8 mouse cellular contexts compared by ENCODE assay signal in genomic region chr12:75735246-75736200, GRCm38 (mm10). TPM values are rescaled to one million over a fixed set of nuclear protein-coding genes. Genes with fewer than 3 reads are reported as not detected.
A peak's percentile ranks its signal among the peaks of the same experiment; 100 is the strongest.
DNase-seq lines count a peak whose midpoint lies in the region; ATAC-seq and TF ChIP-seq lines count a peak whose summit lies in the region.

TSS of gene Sgpp1 (minus strand) at chr12:75735729.

- H3K4me1 ChIP-seq in bone marrow macrophage, adult 2 months (ENCODE audit: control insufficient read depth, insufficient read depth, low read length) = peaks cover 11% of the 10 kb centered on the region
- peaks cover 14% of the 10 kb centered on the region for H3K4me1 ChIP-seq in heart, embryonic 10.5 days
- H3K4me1 ChIP-seq in kidney, embryonic 14.5 days (ENCODE audit: control insufficient read depth, insufficient read depth, low read length) = no peaks in the 10 kb centered on the region; the same call in 1 of the 2 replicates
- H3K4me1 ChIP-seq in limb, embryonic 14.5 days (ENCODE audit: control insufficient read depth, insufficient read depth, low read length) = peaks cover 14% of the 10 kb centered on the region; the same call in 1 of the 2 replicates
- H3K4me1 ChIP-seq in midbrain, embryonic 16.5 days (ENCODE audit: control insufficient read depth, insufficient read depth, low read length) = peaks cover 23% of the 10 kb centered on the region

- no peaks in the 10 kb centered on the region for H3K27me3 ChIP-seq in heart, embryonic 10.5 days (ENCODE audit: insufficient read depth, poor library complexity, severe bottlenecking)
- no peaks in the 10 kb centered on the region for H3K27me3 ChIP-seq in kidney, embryonic 14.5 days (ENCODE audit: control insufficient read depth, insufficient read depth, low read length)
- H3K27me3 ChIP-seq in limb, embryonic 14.5 days (ENCODE audit: control insufficient read depth, insufficient read depth, low read length) = no peaks in the 10 kb centered on the region
- H3K27me3 ChIP-seq in midbrain, embryonic 16.5 days (ENCODE audit: control insufficient read depth, insufficient read depth, low read depth, low read length) = no peaks in the 10 kb centered on the region

- TF ChIP-seq CTCF in bone marrow macrophage, adult 2 months (IDR thresholded peaks at IDR 0.05; ENCODE audit: low read depth, low read length) = no peak

- H3K27ac ChIP-seq in bone marrow macrophage, adult 2 months (ENCODE audit: insufficient read depth, low read depth, low read length) = peak within 1 kb of the TSS; percentile 81
- peak within 1 kb of the TSS; percentile 96 for H3K27ac ChIP-seq in heart, embryonic 10.5 days
- no peak within 1 kb of the TSS; the same call in 1 of the 2 replicates for H3K27ac ChIP-seq in kidney, embryonic 14.5 days (ENCODE audit: low read depth, low read length)
- peak within 1 kb of the TSS; percentile 72 for H3K27ac ChIP-seq in limb, embryonic 14.5 days (replicated peaks; ENCODE audit: low read depth, low read length)
- peak within 1 kb of the TSS; percentile 83 for H3K27ac ChIP-seq in midbrain, embryonic 16.5 days (ENCODE audit: low read length)

- H3K4me2 ChIP-seq in kidney, embryonic 14.5 days (replicated peaks; ENCODE audit: low read depth, low read length) = peak within 1 kb of the TSS; percentile 91
- peak within 1 kb of the TSS; percentile 74 for H3K4me2 ChIP-seq in limb, embryonic 14.5 days (replicated peaks; ENCODE audit: low read depth, low read length, severe bottlenecking)
- H3K4me2 ChIP-seq in midbrain, embryonic 16.5 days (ENCODE audit: low read length) = peak within 1 kb of the TSS; percentile 76

- peak; percentile 84 for ATAC-seq in erythroblast, adult 5-6 weeks (replicated peaks; ENCODE audit: low FRiP score, poor library complexity, severe bottlenecking)
- peak; percentile 94 for ATAC-seq in kidney, embryonic 14.5 days (ENCODE audit: low FRiP score, low TSS enrichment)
- peak; percentile 91 for ATAC-seq in limb, embryonic 14.5 days (ENCODE audit: low FRiP score, low read depth)
- ATAC-seq in midbrain, embryonic 16.5 days = peak; percentile 95

- H3K4me3 ChIP-seq in bone marrow macrophage, adult 2 months (ENCODE audit: insufficient read depth, low read length) = peak within 1 kb of the TSS; percentile 90
- peak within 1 kb of the TSS; percentile 94 for H3K4me3 ChIP-seq in heart, embryonic 10.5 days
- H3K4me3 ChIP-seq in kidney, embryonic 14.5 days (ENCODE audit: low read length) = peak within 1 kb of the TSS; percentile 71
- H3K4me3 ChIP-seq in limb, embryonic 14.5 days (replicated peaks; ENCODE audit: low read length) = peak within 1 kb of the TSS; percentile 90
- H3K4me3 ChIP-seq in midbrain, embryonic 16.5 days (ENCODE audit: low read depth, low read length) = peak within 1 kb of the TSS; percentile 87

- no peaks in the 10 kb centered on the region for H3K9me3 ChIP-seq in heart, embryonic 10.5 days
- H3K9me3 ChIP-seq in kidney, embryonic 14.5 days (ENCODE audit: control insufficient read depth, low read length) = no peaks in the 10 kb centered on the region
- no peaks in the 10 kb centered on the region for H3K9me3 ChIP-seq in limb, embryonic 14.5 days (ENCODE audit: control insufficient read depth, low read length)
- H3K9me3 ChIP-seq in midbrain, embryonic 16.5 days (replicated peaks; ENCODE audit: control insufficient read depth, low read length, poor library complexity, severe bottlenecking) = no peaks in the 10 kb centered on the region

- TF ChIP-seq POLR2A in bone marrow macrophage, adult 2 months (IDR thresholded peaks at IDR 0.05; ENCODE audit: borderline replicate concordance, low read depth, low read length) = no peak
- TF ChIP-seq POLR2A in limb, embryonic 14.5 days (IDR thresholded peaks at IDR 0.05; ENCODE audit: borderline replicate concordance, extremely low read depth, insufficient read depth, insufficient read length) = peak; percentile 86; the same call in 1 of the 2 replicates

- DNase-seq in A20 (ENCODE audit: low read depth, low spot score) = peak; percentile 90
- peak; percentile 87 for DNase-seq in heart, embryonic 10.5 days (ENCODE audit: low spot score)
- DNase-seq in limb, embryonic 14.5 days (ENCODE audit: low spot score) = peak; percentile 75
- DNase-seq in spleen, postnatal 10 days (ENCODE audit: low spot score in 2 of 2) = peak; percentile 82 to 91

- H3K9ac ChIP-seq in kidney, embryonic 14.5 days (ENCODE audit: low read depth, low read length) = peak within 1 kb of the TSS; percentile 80
- H3K9ac ChIP-seq in limb, embryonic 14.5 days (ENCODE audit: low read depth, low read length, severe bottlenecking) = peak within 1 kb of the TSS; percentile 94
- H3K9ac ChIP-seq in midbrain, embryonic 16.5 days (ENCODE audit: low read depth, low read length) = peak within 1 kb of the TSS; percentile 94

- no peaks in the 10 kb centered on the region for H3K36me3 ChIP-seq in heart, embryonic 10.5 days
- no peaks in the 10 kb centered on the region for H3K36me3 ChIP-seq in kidney, embryonic 14.5 days (ENCODE audit: control insufficient read depth, insufficient read depth, low read length)
- no peaks in the 10 kb centered on the region for H3K36me3 ChIP-seq in limb, embryonic 14.5 days (ENCODE audit: control insufficient read depth, insufficient read depth, low read length)
- no peaks in the 10 kb centered on the region for H3K36me3 ChIP-seq in midbrain, embryonic 16.5 days (ENCODE audit: control insufficient read depth, insufficient read depth, low read length)

- 1% methylated on average over 104 of the region's 105 CpGs for WGBS in heart, embryonic 10.5 days
- WGBS in kidney, embryonic 14.5 days = 1% methylated on average over 99 of the region's 105 CpGs
- under 1% methylated on average over 54 of the region's 105 CpGs for WGBS in limb, embryonic 14.5 days
- WGBS in midbrain, embryonic 16.5 days = under 1% methylated on average over 77 of the region's 105 CpGs

RNA-seq across cellular contexts. Expression of gene Sgpp1, which starts in this region (rescaled TPM):
- 137 and 144 TPM in 2 replicates for polyA plus RNA-seq in bone marrow macrophage, adult 2 months (2012; ENCODE audit: insufficient read depth, insufficient read length, missing spikeins)
- total RNA-seq in erythroblast, adult 5-6 weeks (2015; ENCODE audit: low replicate concordance) = 44.0 and 44.1 TPM in 2 replicates
- 26.3 and 31.6 TPM in 2 replicates for total RNA-seq in erythroblast, adult 5-6 weeks (2017; ENCODE audit: low replicate concordance)
- polyA plus RNA-seq in heart, embryonic 10.5 days (2016; fragmentation: Nextera tagmentation; extraction: Ambion mirVana) = 13.5 and 15.5 TPM in 2 replicates
- polyA plus RNA-seq in kidney, embryonic 14.5 days (2014; fragmentation: Nextera tagmentation; extraction: Ambion mirVana) = 9.0 and 14.5 TPM in 2 replicates
- polyA plus RNA-seq in limb, embryonic 14.5 days (2012; rRNA removed) = 18.4 and 22.4 TPM in 2 replicates
- polyA plus RNA-seq in limb, embryonic 14.5 days (2014; fragmentation: Nextera tagmentation; extraction: Ambion mirVana) = 29.4 and 36.8 TPM in 2 replicates
- 10.9 and 12.0 TPM in 2 replicates for polyA plus RNA-seq in midbrain, embryonic 16.5 days (2015; fragmentation: Nextera tagmentation; extraction: Ambion mirVana)
